Mouse (Mus musculus) kidney, postnatal 14 days (tissue): ENCODE results near the gene Cfap99.

ENCODE experiments used
- DNase-seq: peaks from one replicate; pipeline ENCODE4 v3.0.0; 2022; ENCODE audit warnings: mixed read lengths

The Cfap99 gene

GRCm38 (mm10) chr5:34279214-34279613, 9.2 kb upstream of the Cfap99 start:
- DNase-seq: no peak

GRCm38 (mm10) chr5:34280976-34281375, 7.4 kb upstream of the Cfap99 start:
- DNase-seq: no peak

- no peak for DNase-seq
Measured at GRCm38 (mm10) chr5:34283355-34283754, 5.0 kb upstream of the Cfap99 start.

GRCm38 (mm10) chr5:34284156-34284750, 4.1 kb upstream of the Cfap99 start:
- no peak for DNase-seq

DNA sequence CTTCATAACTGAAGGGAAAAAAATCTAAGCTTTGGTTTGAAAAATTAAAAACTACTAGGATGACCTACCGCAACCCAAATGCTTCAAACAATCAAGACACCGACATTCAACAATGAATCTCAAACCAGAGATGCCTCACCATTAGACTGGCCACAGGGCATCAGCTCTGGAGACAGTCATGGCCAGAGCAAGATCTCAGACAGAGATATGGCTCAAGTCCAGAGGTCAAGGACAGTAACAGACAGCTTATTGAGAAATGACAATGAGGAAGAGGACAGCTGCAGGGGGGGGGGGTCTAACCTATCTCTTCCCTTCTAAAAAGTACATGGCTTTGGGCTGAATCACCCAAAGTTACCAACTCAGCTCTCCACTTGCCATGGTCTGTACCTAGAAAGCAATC, 3.1 kb upstream of the Cfap99 start:
- DNase-seq: no peak

- DNase-seq: no peak
Measured at GRCm38 (mm10) chr5:34286516-34286915, 1.9 kb upstream of the Cfap99 start.

GRCm38 (mm10) chr5:34287001-34287837, 1.2 kb upstream of the Cfap99 start:
- no peak for DNase-seq

- DNase-seq: no peak
Measured at GRCm38 (mm10) chr5:34287838-34288145, 608 bp upstream of the Cfap99 start.

GRCm38 (mm10) chr5:34289286-34289685, 886 bp downstream of the Cfap99 start:
- no peak for DNase-seq

DNA sequence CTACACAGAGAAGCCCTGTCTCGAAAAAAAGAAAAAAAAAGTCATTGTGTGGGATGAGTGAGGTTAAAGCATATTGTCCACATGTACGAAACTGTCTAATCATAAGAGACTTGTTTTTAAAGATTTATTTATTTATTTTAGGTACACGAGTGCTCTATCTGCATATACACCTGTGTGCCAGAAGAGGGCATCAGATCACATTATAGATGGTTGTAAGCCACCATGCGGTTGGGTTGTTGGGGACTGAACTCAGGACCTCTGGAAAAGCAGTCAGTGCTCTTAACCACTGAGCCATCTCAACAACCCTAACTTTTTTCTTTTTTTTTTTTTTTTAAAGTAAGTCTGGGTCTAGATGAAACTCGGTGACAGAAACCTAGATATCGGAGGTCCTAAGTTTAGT, 5.0 kb downstream of the Cfap99 start:
- no peak for DNase-seq

- peak; percentile 11 for DNase-seq
Measured at GRCm38 (mm10) chr5:34294696-34295095, 6.3 kb downstream of the Cfap99 start.

- no peak for DNase-seq
Measured at GRCm38 (mm10) chr5:34295141-34295540, 6.7 kb downstream of the Cfap99 start.

DNA sequence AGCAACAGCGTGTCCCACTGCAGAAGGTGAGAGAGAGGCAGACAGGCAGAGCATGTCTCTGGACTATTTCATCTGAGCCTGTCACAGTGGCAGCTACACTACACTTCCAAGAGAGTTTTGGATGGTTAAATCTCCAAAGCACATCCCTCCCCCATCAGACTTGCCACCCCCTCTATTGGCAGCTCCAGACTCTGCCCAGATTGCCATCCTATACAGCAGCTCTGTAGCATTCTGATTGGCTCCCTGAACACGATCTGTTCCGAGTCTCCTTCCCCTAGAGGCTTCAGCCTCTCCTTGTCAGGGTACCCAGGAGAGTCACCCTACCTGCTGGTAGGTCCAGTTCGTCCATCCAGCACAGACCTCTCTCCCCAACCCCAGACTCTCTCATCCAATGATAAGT, 9.7 kb downstream of the Cfap99 start:
- DNase-seq: no peak

GRCm38 (mm10) chr5:34298937-34299535, 10.6 kb downstream of the Cfap99 start:
- no peak for DNase-seq

DNA sequence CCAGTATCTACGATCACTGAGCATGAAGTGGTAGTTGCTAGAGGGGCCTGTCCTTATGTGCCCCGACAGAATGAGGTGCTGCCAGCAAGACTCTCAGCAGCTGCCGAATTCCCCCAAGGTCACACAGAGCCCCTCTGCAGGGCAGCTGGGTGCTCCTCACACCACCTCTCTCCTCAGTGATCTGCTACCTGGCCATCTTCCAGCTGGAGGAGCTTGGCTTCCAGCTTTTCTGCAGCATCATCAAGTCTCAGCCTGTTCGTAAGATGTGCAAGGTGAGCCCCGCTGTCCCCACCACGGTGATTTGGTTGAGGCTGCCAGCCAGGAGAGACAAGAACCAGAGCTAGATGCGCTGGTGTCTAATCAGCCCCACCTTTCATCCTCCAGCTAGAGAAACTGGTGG, 14.0 kb downstream of the Cfap99 start:
- no peak for DNase-seq

DNA sequence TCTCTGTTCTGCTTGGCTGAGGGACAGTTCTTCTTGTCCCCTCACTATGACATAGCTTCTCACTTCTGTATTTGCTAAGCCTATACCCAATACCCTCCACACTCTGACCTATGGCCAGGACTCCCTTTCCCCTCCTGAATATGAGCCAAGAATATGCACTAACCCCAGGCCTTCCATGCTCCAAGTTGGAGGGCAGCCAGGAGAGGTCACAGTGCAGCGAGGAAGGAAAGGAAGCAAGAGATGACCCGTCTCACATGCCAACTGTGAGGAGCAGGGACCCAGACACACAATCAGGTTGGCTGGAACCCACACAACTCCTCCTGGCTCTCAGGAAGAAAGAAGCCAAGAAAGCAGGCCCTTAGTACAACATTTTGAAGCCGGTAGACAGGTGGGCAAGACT, 20.6 kb downstream of the Cfap99 start:
- peak; percentile 36 for DNase-seq

GRCm38 (mm10) chr5:34319491-34320034, 31.2 kb downstream of the Cfap99 start:
- no peak for DNase-seq

DNA sequence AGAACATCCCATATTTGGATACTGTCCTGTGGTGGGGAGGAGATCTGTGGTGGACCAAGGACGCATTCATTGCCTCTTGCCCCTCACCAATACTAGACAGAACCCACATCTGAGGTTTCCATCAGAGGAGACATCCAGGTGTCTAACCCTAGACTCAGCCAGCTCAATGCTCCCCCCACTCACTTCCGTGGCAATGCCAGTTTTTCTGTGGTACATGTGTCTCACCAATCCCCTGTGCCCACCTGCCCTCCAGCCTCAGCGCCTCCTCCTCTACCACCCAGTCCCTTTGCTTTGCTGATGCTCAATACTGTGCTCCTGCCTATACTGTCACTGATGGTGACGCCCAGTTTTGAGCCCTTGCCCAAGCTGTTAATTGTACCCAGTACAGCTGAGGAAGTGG, 32.8 kb downstream of the Cfap99 start:
- DNase-seq: no peak

- DNase-seq: no peak
Measured at GRCm38 (mm10) chr5:34325286-34325685, 36.9 kb downstream of the Cfap99 start.

- no peak for DNase-seq
Measured at GRCm38 (mm10) chr5:34326249-34326691, 37.9 kb downstream of the Cfap99 start.

GRCm38 (mm10) chr5:34326875-34327576, 38.6 kb downstream of the Cfap99 start:
- peak; percentile 24 for DNase-seq

DNA sequence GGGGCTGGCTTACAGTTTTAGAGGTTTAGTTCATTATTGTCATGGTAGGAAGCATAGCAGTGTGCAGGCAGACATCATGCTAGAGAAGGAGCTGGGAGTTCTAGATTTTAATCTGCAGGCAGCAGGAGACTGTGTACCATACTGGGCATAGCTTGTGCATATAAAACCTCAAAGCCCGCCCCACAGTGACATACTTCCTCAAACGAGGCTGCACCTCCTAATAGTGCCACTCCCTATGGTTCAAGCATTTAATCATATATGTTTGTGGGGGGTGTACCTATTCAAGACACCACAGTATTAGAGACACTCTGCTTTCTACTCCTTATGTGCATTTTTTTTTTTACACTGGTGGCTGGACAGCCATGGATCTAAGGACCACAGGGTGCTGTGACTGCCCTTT, 41.7 kb downstream of the Cfap99 start:
- DNase-seq: no peak

- no peak for DNase-seq
Measured at GRCm38 (mm10) chr5:34334081-34334480, 45.7 kb downstream of the Cfap99 start.
